Mouse (Mus musculus) lung, embryonic 14.5 days (tissue): ENCODE results near the gene Nectin2. TPM values are rescaled to one million over a fixed set of nuclear protein-coding genes. Genes with fewer than 3 reads are reported as not detected.

Source experiments
- ATAC-seq: fragments of 200-750 bp; cut with Nextera tagmentation; 2 replicates; pipeline ENCODE4 v1.8.0; 2017; ENCODE audit warnings: mild to moderate bottlenecking, moderate TSS enrichment, moderate library complexity; ENCODE audit not compliant: insufficient read depth
- DNase-seq: peaks from one replicate; pipeline ENCODE4 v3.0.0-alpha.2; 2015
- H3K27ac ChIP-seq: fragments of 300-500 bp; sonication (generic); 2 replicates; pipeline ENCODE4 v1.5.1; 2014; ENCODE audit warnings: low read depth, mild to moderate bottlenecking, moderate library complexity
- H3K27me3 ChIP-seq: fragments of 300-500 bp; sonication (generic); 2 replicates; pipeline ENCODE4 v1.6.1; 2014; ENCODE audit warnings: low read length, control low read depth; ENCODE audit not compliant: insufficient read depth
- H3K36me3 ChIP-seq: fragments of 300-500 bp; sonication (generic); 2 replicates; pipeline ENCODE4 v1.6.1; 2014; ENCODE audit warnings: control low read depth; ENCODE audit not compliant: insufficient read depth
- H3K4me1 ChIP-seq: fragments of 300-500 bp; sonication (generic); 2 replicates; pipeline ENCODE4 v1.6.1; 2014; ENCODE audit warnings: antibody characterized with exemption, control low read depth; ENCODE audit not compliant: insufficient read depth
- H3K4me2 ChIP-seq: fragments of 300-500 bp; sonication (generic); 2 replicates; pipeline ENCODE4 v1.6.1; 2014; ENCODE audit warnings: mild to moderate bottlenecking
- H3K4me3 ChIP-seq: fragments of 300-500 bp; sonication (generic); 2 replicates; pipeline ENCODE4 v1.5.1; 2014; ENCODE audit warnings: low read depth, low read length
- H3K9ac ChIP-seq: fragments of 300-500 bp; sonication (generic); 2 replicates; pipeline ENCODE4 v1.6.1; 2014
- H3K9me3 ChIP-seq: fragments of 300-500 bp; sonication (generic); 2 replicates; pipeline ENCODE4 v1.6.1; 2016; ENCODE audit warnings: low read depth, low read length, control low read depth
- CTCF ChIP-seq: IDR thresholded peaks from 2 replicates; pipeline ENCODE4 v1.5.1; 2016; ENCODE audit warnings: antibody characterized with exemption, low read depth
- WGBS: fragments of 180-500 bp; shearing (Covaris S2); extraction: QIAGEN DNeasy Blood & Tissue Kit; methylation state at CpG from one replicate; pipeline ENCODE4 v1.1.7; 2014; 5-methylcytosine and 5-hydroxymethylcytosine counted together
- polyA plus RNA-seq: library from polyadenylated mRNA; unstranded; fragments of >200 nt; fragmentation: Nextera tagmentation; extraction: Ambion mirVana; gene quantifications from 2 replicates; pipeline ENCODE4 v1.2.1, GENCODE M21; 2014

Gene Nectin2
- polyA plus RNA-seq, 1 experiment from 2014 or later: 125 TPM

GRCm38 (mm10) chr7:19668947-19669721 is 81.1 kb downstream of the Nectin2 start:
- peak overlapping the region; percentile 42; the same call in 1 of the 2 replicates for H3K27ac ChIP-seq
- WGBS: 6% methylated on average over 10 of the region's 10 CpGs
- H3K4me2 ChIP-seq: peak overlapping the region; percentile 46
- TF ChIP-seq CTCF: peak; percentile 98
- H3K9ac ChIP-seq: peak overlapping the region; percentile 37; the same call in 1 of the 2 replicates
- no peak overlapping the region for H3K4me3 ChIP-seq
- peak; percentile 82 for ATAC-seq
- H3K9me3 ChIP-seq: no peaks in the 10 kb centered on the region
- H3K27me3 ChIP-seq: no peaks in the 10 kb centered on the region
- H3K4me1 ChIP-seq: 0 out of 2 replicates have a peak, but pooled peaks cover 4% of the 10 kb centered on the region
- DNase-seq: peak; percentile 98
- no peaks in the 10 kb centered on the region for H3K36me3 ChIP-seq

- DNase-seq (no peak), ATAC-seq (no peak)
- Histone ChIP-seq H3K9ac (no peak overlapping the region), H3K27me3 (no peaks in the 10 kb centered on the region), H3K4me1 (peaks cover 12% of the 10 kb centered on the region; the same call in 1 of the 2 replicates), H3K36me3 (peaks cover 6% of the 10 kb centered on the region; the same call in 1 of the 2 replicates), H3K4me3 (no peak overlapping the region), H3K27ac (no peak overlapping the region), H3K9me3 (no peaks in the 10 kb centered on the region), H3K4me2 (no peak overlapping the region)
- 78% methylated on average over 2 of the region's 2 CpGs for WGBS
- no peak for TF ChIP-seq CTCF
Measured at GRCm38 (mm10) chr7:19667434-19667833, 82.8 kb downstream of the Nectin2 start.

- H3K36me3 ChIP-seq: peaks cover 13% of the 10 kb centered on the region
- 54% methylated on average over 3 of the region's 3 CpGs for WGBS
- ATAC-seq (no peak), DNase-seq (peak; percentile 13)
- no peaks in the 10 kb centered on the region for H3K27me3 ChIP-seq
- no peak overlapping the region for H3K4me3 ChIP-seq
- H3K27ac ChIP-seq: no peak overlapping the region
- peak; percentile 25 for TF ChIP-seq CTCF
- peaks cover 12% of the 10 kb centered on the region; the same call in 1 of the 2 replicates for H3K4me1 ChIP-seq
- H3K4me2 ChIP-seq: no peak overlapping the region; the same call in 1 of the 2 replicates
- H3K9me3 ChIP-seq: no peaks in the 10 kb centered on the region
- no peak overlapping the region for H3K9ac ChIP-seq
Measured at GRCm38 (mm10) chr7:19666750-19667149, 83.5 kb downstream of the Nectin2 start.

Other genes starting within 250 kb of the Nectin2 start
- gene Bloc1s3, start 242.1 kb downstream of the Nectin2 start, polyA plus RNA-seq: 1.1 and 1.7 TPM in 2 replicates
- gene Trappc6a, start 242.1 kb downstream of the Nectin2 start, polyA plus RNA-seq: 77.3 and 83.5 TPM in 2 replicates
- gene Nkpd1, start 232.6 kb downstream of the Nectin2 start, polyA plus RNA-seq: 0.11 TPM in 2 replicates
- gene Ppp1r37, start 187.4 kb downstream of the Nectin2 start, polyA plus RNA-seq: 4.7 and 6.2 TPM in 2 replicates
- 0.27 and 0.38 TPM in 2 replicates for gene Zfp296, start 173.2 kb downstream of the Nectin2 start, polyA plus RNA-seq
- gene Gemin7, start 172.9 kb downstream of the Nectin2 start, polyA plus RNA-seq: 180 and 183 TPM in 2 replicates
- 46.9 and 51.5 TPM in 2 replicates for gene Clasrp, start 146.0 kb downstream of the Nectin2 start, polyA plus RNA-seq
- 7.3 TPM in 2 replicates for gene Relb, start 121.0 kb downstream of the Nectin2 start, polyA plus RNA-seq
- gene Clptm1, start 85.5 kb downstream of the Nectin2 start, polyA plus RNA-seq: 95.0 and 96.0 TPM in 2 replicates
- 2.5 and 3.4 TPM in 2 replicates for gene Apoc2, start 72.5 kb downstream of the Nectin2 start, polyA plus RNA-seq
- not detected in 2 replicates for gene Gm44805, start 69.1 kb downstream of the Nectin2 start, polyA plus RNA-seq
- 0.30 TPM in 1 of 2 replicates, not detected in the other for gene Apoc4, start 69.0 kb downstream of the Nectin2 start, polyA plus RNA-seq
- gene Apoc1, start 57.8 kb downstream of the Nectin2 start, polyA plus RNA-seq: 13.6 and 15.5 TPM in 2 replicates
- 404 and 439 TPM in 2 replicates for gene Apoe, start 51.3 kb downstream of the Nectin2 start, polyA plus RNA-seq
- gene Tomm40, start 35.0 kb downstream of the Nectin2 start, polyA plus RNA-seq: 149 and 168 TPM in 2 replicates
- 206 and 209 TPM in 2 replicates for gene Bcam, start 20.5 kb upstream of the Nectin2 start, polyA plus RNA-seq
- 6.8 and 10.2 TPM in 2 replicates for gene Cblc, start 46.3 kb upstream of the Nectin2 start, polyA plus RNA-seq
- gene Bcl3, start 72.3 kb upstream of the Nectin2 start, polyA plus RNA-seq: 4.4 and 6.7 TPM in 2 replicates
- not detected in 2 replicates for gene Gm19345, start 101.5 kb upstream of the Nectin2 start, polyA plus RNA-seq
- not detected in 2 replicates for gene Ceacam16, start 110.8 kb upstream of the Nectin2 start, polyA plus RNA-seq
- not detected in 2 replicates for gene Ceacam19, start 137.5 kb upstream of the Nectin2 start, polyA plus RNA-seq
- gene Pvr, start 170.7 kb upstream of the Nectin2 start, polyA plus RNA-seq: 13.0 and 13.2 TPM in 2 replicates
- 1.2 and 1.3 TPM in 2 replicates for gene Igsf23, start 200.3 kb upstream of the Nectin2 start, polyA plus RNA-seq
- not detected in 2 replicates for gene Ceacam20, start 214.9 kb upstream of the Nectin2 start, polyA plus RNA-seq
- gene Nlrp9b, start 241.0 kb upstream of the Nectin2 start, polyA plus RNA-seq: not detected in 2 replicates